Mouse (Mus musculus) embryonic fibroblast, embryonic 13.5 days (primary cell): ENCODE measurements around the gene Plscr1. TPM values are rescaled to one million over a fixed set of nuclear protein-coding genes. Genes with fewer than 3 reads are reported as not detected.

ENCODE experiments used
- H3K27ac ChIP-seq: 2 replicates; pipeline ENCODE4 v1.5.1; 2012; ENCODE audit warnings: low read length, control low read depth, inconsistent platforms; ENCODE audit not compliant: insufficient read depth
- H3K4me1 ChIP-seq: 2 replicates; pipeline ENCODE4 v1.6.1; 2011; ENCODE audit warnings: low read length; ENCODE audit not compliant: control insufficient read depth, insufficient read depth
- H3K4me3 ChIP-seq: 2 replicates; pipeline ENCODE4 v1.5.1; 2011; ENCODE audit warnings: mild to moderate bottlenecking, control low read depth, low read length; ENCODE audit not compliant: insufficient read depth
- CTCF ChIP-seq: IDR thresholded peaks from 2 replicates; pipeline ENCODE4 v1.5.1; 2011; ENCODE audit warnings: mild to moderate bottlenecking, control low read depth, low read length, moderate library complexity, borderline replicate concordance; ENCODE audit not compliant: insufficient read depth
- POLR2A ChIP-seq: IDR thresholded peaks from 2 replicates; pipeline ENCODE4 v1.6.1; 2011; ENCODE audit warnings: low read depth, mild to moderate bottlenecking, control low read depth, low read length, moderate library complexity
- polyA plus RNA-seq: library from polyadenylated mRNA; stranded (reverse); fragments of >200 nt; gene quantifications from 2 replicates; pipeline ENCODE4 v1.2.4, GENCODE M21; 2011; ENCODE audit warnings: low read depth; ENCODE audit not compliant: missing spikeins, insufficient read length

Plscr1 gene
- 19.2 and 20.4 TPM in 2 replicates for polyA plus RNA-seq

DNA sequence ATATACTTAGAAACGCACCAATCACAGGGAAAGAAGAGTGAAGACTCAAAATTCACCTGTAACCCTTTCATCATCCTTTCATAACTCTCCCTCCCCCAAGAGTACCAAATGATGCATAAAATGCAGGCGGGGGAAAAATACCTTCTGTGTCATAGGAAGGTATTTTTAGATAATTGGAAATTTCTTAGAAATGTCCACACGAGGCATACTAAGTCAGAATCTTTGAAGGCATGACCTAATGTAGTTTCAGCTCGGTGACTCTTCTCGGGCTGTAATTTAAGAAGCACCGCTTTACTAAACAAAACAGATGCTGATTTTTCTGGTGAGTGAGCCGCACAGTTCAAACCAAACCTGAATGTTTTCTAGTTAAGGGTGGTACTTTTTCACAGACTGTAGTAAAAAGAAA, at the start of gene Plscr1:
Gene Plscr1 (plus strand): TSS at position 304 of the 406 bp plus-strand sequence.
- peaks cover 3% of the 10 kb centered on the region; the same call in 1 of the 2 replicates for H3K4me1 ChIP-seq
- H3K27ac ChIP-seq: peak within 1 kb of the TSS; percentile 89
- peak within 1 kb of the TSS; percentile 89 for H3K4me3 ChIP-seq
- TF ChIP-seq CTCF (no peak), POLR2A (no peak)

GRCm38 (mm10) chr9:92204397-92204796, 45.2 kb upstream of the Plscr1 start:
- Histone ChIP-seq H3K27ac (peak overlapping the region; percentile 24; the same call in 1 of the 2 replicates), H3K4me1 (0 out of 2 replicates have a peak, but pooled peaks cover 2% of the 10 kb centered on the region), H3K4me3 (no peak overlapping the region)
- TF ChIP-seq POLR2A (no peak), CTCF (no peak)

DNA sequence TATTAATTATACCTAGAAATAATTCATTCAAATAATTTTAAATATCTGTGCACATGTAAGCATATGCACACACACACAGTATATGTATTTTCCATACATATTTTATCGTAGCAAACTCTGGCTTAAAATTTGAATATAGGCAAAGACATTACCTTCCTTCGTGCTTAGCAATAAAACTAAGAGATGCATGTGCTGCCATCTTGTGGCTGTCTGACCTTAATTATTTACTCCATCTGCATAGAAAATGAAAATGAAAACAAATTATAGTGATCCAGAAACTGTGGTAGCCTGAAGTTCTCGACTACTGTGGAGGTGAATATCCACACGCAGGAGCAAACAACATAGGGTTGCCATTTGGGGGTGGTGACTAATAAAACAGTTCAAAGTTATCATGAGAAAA, 42.2 kb upstream of the Plscr1 start:
- no peaks in the 10 kb centered on the region for H3K4me1 ChIP-seq
- no peak overlapping the region for H3K4me3 ChIP-seq
- TF ChIP-seq CTCF: no peak
- no peak for TF ChIP-seq POLR2A
- H3K27ac ChIP-seq: no peak overlapping the region

DNA sequence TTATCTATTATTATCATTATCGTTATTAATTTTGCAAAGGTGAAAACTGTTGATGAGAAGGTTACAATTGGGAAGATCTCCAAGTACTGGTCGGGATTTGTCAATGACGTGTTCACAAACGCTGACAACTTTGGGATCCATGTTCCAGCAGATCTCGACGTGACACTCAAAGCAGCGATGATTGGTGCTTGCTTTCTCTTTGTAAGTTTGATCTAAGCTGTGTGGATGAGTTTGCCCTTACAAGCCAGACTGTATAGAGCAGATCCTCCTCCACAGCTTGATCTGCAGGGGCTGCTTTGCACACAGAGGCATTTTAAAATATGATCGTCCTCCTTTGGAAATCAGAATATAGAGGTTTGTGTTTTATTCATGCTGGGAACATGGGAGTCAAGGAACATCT, 41.8 kb upstream of the Plscr1 start:
- H3K4me1 ChIP-seq: no peaks in the 10 kb centered on the region
- TF ChIP-seq CTCF (no peak), POLR2A (no peak)
- no peak overlapping the region for H3K27ac ChIP-seq

DNA sequence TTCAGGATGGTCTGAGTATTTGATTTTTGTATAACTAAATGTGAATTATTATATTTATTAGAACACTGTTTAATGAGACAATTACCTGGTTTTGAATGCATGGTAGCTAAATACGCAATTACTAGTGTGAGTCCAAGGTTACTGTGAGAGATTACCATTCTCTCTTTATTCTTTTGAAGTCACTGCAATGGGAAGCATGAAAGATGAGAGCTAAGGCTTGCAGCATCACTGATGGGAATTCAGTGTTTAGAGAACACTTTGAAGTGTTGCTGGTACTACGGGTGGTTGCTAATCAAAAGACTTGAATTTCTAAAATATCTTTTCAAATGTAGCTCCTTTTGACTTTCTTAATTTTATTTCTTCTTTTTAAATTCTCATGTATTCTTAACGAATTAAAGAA, 39.7 kb upstream of the Plscr1 start:
- Histone ChIP-seq H3K4me3 (no peak overlapping the region), H3K4me1 (no peaks in the 10 kb centered on the region), H3K27ac (no peak overlapping the region)
- TF ChIP-seq POLR2A (no peak), CTCF (no peak)

More for the DNA sequence above, 41.8 kb upstream of the Plscr1 start:
- H3K4me3 ChIP-seq: no peak overlapping the region

GRCm38 (mm10) chr9:92210386-92210967, 39.1 kb upstream of the Plscr1 start:
- TF ChIP-seq POLR2A (no peak), CTCF (no peak)

GRCm38 (mm10) chr9:92211048-92211447, 38.5 kb upstream of the Plscr1 start:
- TF ChIP-seq POLR2A: no peak
- TF ChIP-seq CTCF: no peak
- no peak overlapping the region for H3K4me3 ChIP-seq
- H3K27ac ChIP-seq: no peak overlapping the region
- H3K4me1 ChIP-seq: no peaks in the 10 kb centered on the region

More at GRCm38 (mm10) chr9:92210386-92210967, 39.1 kb upstream of the Plscr1 start:
- Histone ChIP-seq H3K4me1 (no peaks in the 10 kb centered on the region), H3K4me3 (no peak overlapping the region), H3K27ac (no peak overlapping the region)

DNA sequence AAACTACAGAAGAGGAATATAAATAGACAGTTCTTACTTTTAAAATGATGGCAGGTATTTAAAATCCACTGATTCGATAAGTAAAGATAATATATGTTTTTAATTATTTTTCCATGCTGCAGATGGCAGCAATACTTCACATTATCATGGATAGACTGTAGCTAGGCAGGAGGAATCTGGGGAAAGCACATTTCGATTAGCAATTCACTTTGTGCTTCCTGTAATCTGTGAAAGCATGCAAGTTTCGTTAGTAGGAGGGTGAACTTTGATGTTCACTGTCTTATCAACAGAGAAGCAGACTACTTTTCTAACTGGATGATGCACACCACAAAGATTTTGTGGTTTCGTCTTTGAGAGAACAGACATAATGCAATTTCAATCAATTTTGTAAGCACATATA, 32.1 kb upstream of the Plscr1 start:
- H3K27ac ChIP-seq: no peak overlapping the region
- no peak overlapping the region for H3K4me3 ChIP-seq
- no peaks in the 10 kb centered on the region for H3K4me1 ChIP-seq
- TF ChIP-seq CTCF (no peak), POLR2A (no peak)

- Histone ChIP-seq H3K4me3 (no peak overlapping the region), H3K27ac (no peak overlapping the region), H3K4me1 (no peaks in the 10 kb centered on the region)
- TF ChIP-seq POLR2A (no peak), CTCF (no peak)
Measured at GRCm38 (mm10) chr9:92217896-92218295, 31.7 kb upstream of the Plscr1 start.

- TF ChIP-seq CTCF: no peak
- TF ChIP-seq POLR2A: no peak
- Histone ChIP-seq H3K27ac (no peak overlapping the region), H3K4me1 (no peaks in the 10 kb centered on the region)
Measured at GRCm38 (mm10) chr9:92220151-92220550, 29.4 kb upstream of the Plscr1 start.

More at GRCm38 (mm10) chr9:92220151-92220550, 29.4 kb upstream of the Plscr1 start:
- H3K4me3 ChIP-seq: no peak overlapping the region
